Mouse (Mus musculus) thymus, postnatal 10 days (tissue): ENCODE measurements around the gene Bach2.

Source experiments
- DNase-seq, 2 experiments: peaks; one replicate each; pipeline ENCODE4 v3.0.0; 2021; ENCODE audit warnings: low spot score in 2 of 2

The Bach2 gene

GRCm38 (mm10) chr4:32293686-32294265 lies 55.2 kb downstream of the Bach2 start:
- no peak for DNase-seq

- DNase-seq: no peak
Observed at GRCm38 (mm10) chr4:32297071-32297671, 58.6 kb downstream of the Bach2 start.

- DNase-seq: no peak
Observed at GRCm38 (mm10) chr4:32299221-32299620, 60.6 kb downstream of the Bach2 start.

GRCm38 (mm10) chr4:32299970-32300369 lies 61.4 kb downstream of the Bach2 start:
- no peak for DNase-seq

- no peak for DNase-seq
Observed at GRCm38 (mm10) chr4:32302668-32303067, 64.1 kb downstream of the Bach2 start.

- no peak for DNase-seq
Observed at GRCm38 (mm10) chr4:32303076-32303475, 64.5 kb downstream of the Bach2 start.

- DNase-seq: no peak
Observed at GRCm38 (mm10) chr4:32303674-32304073, 65.1 kb downstream of the Bach2 start.

- no peak for DNase-seq
Observed at GRCm38 (mm10) chr4:32304221-32304703, 65.7 kb downstream of the Bach2 start.

- no peak for DNase-seq
Observed at GRCm38 (mm10) chr4:32305036-32305615, 66.5 kb downstream of the Bach2 start.

- no peak for DNase-seq
Observed at GRCm38 (mm10) chr4:32305683-32306082, 67.1 kb downstream of the Bach2 start.

GRCm38 (mm10) chr4:32306169-32306792 lies 67.7 kb downstream of the Bach2 start:
- DNase-seq: no peak

GRCm38 (mm10) chr4:32307215-32307614 lies 68.6 kb downstream of the Bach2 start:
- no peak for DNase-seq

GRCm38 (mm10) chr4:32312171-32312946 lies 73.8 kb downstream of the Bach2 start:
- DNase-seq: no peak

GRCm38 (mm10) chr4:32314919-32315318 lies 76.3 kb downstream of the Bach2 start:
- DNase-seq: no peak

- no peak for DNase-seq
Observed at GRCm38 (mm10) chr4:32318608-32319007, 80.0 kb downstream of the Bach2 start.

- DNase-seq: no peak
Observed at GRCm38 (mm10) chr4:32319327-32319726, 80.7 kb downstream of the Bach2 start.

GRCm38 (mm10) chr4:32320039-32320438 lies 81.4 kb downstream of the Bach2 start:
- DNase-seq: no peak

- DNase-seq: no peak
Observed at GRCm38 (mm10) chr4:32324111-32324510, 85.5 kb downstream of the Bach2 start.

- DNase-seq: no peak
Observed at GRCm38 (mm10) chr4:32324967-32325366, 86.4 kb downstream of the Bach2 start.

GRCm38 (mm10) chr4:32325596-32325995 lies 87.0 kb downstream of the Bach2 start:
- DNase-seq: no peak

GRCm38 (mm10) chr4:32326279-32326678 lies 87.7 kb downstream of the Bach2 start:
- no peak for DNase-seq

GRCm38 (mm10) chr4:32326860-32327259 lies 88.3 kb downstream of the Bach2 start:
- DNase-seq: no peak
